Mouse (Mus musculus): Measurements from ENCODE around the gene Abcg5. TPM values are rescaled to one million over a fixed set of nuclear protein-coding genes. Genes with fewer than 3 reads are reported as not detected.

The Abcg5 gene
- total RNA-seq, 2 experiments from 2014 or later, result not detected

GRCm38 (mm10) chr17:84646477-84646876 is 36.3 kb downstream of the Abcg5 start:
- ATAC-seq (replicated peaks; ENCODE audit: poor library complexity, severe bottlenecking), result peak; percentile 57

DNA sequence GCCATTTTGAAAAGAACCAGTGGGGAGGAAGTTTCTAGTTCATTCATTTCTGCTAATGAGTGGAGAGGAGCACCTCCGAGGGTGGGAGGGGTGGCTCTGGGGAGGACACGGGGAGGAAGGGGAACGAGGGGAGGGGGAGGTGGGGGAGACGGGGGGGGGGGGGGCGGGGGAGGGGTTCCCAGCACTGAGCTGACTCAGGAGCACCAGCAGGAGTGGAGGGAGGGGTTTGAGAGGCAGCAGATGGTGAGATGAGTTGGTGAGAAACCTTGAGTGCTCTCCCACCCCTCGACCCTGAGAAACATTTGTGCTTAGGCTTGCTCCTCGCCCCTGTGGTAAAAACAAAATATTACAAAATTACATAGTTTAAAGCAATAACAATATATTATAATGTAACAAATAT is 36.9 kb downstream of the Abcg5 start:
- ATAC-seq (replicated peaks; ENCODE audit: poor library complexity, severe bottlenecking), result no peak

DNA sequence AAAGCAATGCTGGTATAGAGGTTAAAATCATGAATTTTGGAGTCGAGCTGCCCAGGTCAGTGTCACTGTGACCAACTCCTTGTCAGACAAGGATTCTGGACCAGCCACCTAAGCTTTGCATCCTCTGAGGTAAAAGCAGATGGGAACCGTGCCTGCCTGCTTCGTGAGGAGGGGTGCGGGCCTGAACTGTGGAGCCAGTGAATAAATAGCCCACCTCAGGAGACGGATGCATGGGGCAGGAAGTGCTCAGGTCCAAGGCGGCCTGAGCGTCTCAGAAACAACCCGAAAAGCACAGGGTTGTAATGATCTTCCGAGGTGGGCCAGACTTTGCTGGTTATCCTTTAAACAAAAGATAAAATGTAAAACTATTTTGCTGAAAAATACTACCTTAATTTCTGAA is 37.7 kb downstream of the Abcg5 start:
- ATAC-seq (replicated peaks; ENCODE audit: poor library complexity, severe bottlenecking), result no peak

- no peak for ATAC-seq (replicated peaks; ENCODE audit: poor library complexity, severe bottlenecking)
Measured at GRCm38 (mm10) chr17:84644292-84645050, 38.3 kb downstream of the Abcg5 start.

GRCm38 (mm10) chr17:84642324-84642723 is 40.5 kb downstream of the Abcg5 start:
- ATAC-seq (replicated peaks; ENCODE audit: poor library complexity, severe bottlenecking), result no peak

- ATAC-seq (replicated peaks; ENCODE audit: poor library complexity, severe bottlenecking), result peak; percentile 55; the same call in 1 of the 2 replicates
Measured at GRCm38 (mm10) chr17:84641893-84642292, 40.9 kb downstream of the Abcg5 start.

- ATAC-seq (replicated peaks; ENCODE audit: poor library complexity, severe bottlenecking), result no peak
Measured at GRCm38 (mm10) chr17:84639796-84640378, 42.9 kb downstream of the Abcg5 start.

GRCm38 (mm10) chr17:84637971-84638370 is 44.8 kb downstream of the Abcg5 start:
- peak; percentile 54 for ATAC-seq (replicated peaks; ENCODE audit: poor library complexity, severe bottlenecking)

- ATAC-seq (replicated peaks; ENCODE audit: poor library complexity, severe bottlenecking), result no peak
Measured at GRCm38 (mm10) chr17:84636328-84636727, 46.5 kb downstream of the Abcg5 start.

DNA sequence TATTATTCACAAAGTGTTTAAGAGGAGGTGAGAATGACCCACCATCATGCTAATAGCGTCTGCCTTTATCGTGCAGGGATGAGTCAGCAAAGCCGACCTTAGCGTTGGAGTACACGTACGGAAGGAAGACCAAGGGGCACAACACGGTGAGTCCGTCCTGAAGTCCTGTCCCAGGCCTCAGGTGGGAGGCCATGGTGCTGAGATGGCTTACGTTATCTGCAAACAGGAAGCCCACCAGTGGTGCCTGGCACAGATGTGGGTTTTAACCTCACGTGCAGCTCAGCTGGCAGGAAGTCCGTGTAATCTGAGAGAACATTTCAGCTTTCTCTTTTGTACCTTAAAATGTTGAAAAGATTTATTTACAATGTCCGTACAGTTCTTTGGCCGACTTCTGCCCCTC is 49.4 kb downstream of the Abcg5 start:
- peak; percentile 57 for ATAC-seq (replicated peaks; ENCODE audit: poor library complexity, severe bottlenecking)

GRCm38 (mm10) chr17:84631836-84632235 is 51.0 kb downstream of the Abcg5 start:
- ATAC-seq (replicated peaks; ENCODE audit: poor library complexity, severe bottlenecking), result no peak

DNA sequence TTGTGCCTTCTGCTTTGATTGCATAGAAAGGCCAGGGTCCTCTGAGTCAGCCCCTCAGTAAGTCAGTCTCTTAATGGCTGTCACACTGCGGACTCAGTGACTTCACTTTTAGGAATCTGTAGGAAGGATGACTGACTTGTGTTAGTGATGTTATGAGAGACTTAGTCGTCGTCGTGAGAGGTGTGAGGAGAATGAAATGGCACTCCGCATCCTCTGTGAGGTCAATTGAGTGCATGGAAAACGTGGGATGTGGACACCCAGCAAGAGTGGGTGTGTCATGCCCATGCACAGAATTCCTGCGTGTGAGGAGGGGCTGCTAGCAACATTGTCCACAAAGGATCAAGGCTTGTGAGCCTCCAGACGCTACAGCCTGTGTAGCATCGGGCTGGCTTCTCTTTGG is 54.2 kb downstream of the Abcg5 start:
- ATAC-seq (replicated peaks; ENCODE audit: poor library complexity, severe bottlenecking), result no peak

DNA sequence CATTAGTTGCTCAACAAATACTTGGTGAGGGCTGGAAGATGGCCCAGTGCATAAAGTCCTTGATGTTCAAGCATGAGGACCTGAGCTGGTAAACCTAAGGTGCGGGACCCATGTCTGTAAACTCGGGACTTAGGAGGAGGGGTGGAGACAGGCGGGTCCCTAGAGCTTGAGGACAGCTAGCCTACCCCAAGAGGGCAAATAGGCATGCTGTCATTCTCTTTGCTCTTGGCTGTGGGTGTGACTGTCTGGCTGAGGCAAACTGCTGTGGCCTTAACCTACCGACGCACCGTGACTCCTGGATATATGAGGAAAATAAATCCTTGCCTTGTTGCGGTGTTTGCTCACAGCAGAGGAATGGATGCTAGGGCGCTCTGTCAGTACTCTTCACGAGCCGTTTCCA is 55.1 kb downstream of the Abcg5 start:
- ATAC-seq (replicated peaks; ENCODE audit: poor library complexity, severe bottlenecking), result no peak

DNA sequence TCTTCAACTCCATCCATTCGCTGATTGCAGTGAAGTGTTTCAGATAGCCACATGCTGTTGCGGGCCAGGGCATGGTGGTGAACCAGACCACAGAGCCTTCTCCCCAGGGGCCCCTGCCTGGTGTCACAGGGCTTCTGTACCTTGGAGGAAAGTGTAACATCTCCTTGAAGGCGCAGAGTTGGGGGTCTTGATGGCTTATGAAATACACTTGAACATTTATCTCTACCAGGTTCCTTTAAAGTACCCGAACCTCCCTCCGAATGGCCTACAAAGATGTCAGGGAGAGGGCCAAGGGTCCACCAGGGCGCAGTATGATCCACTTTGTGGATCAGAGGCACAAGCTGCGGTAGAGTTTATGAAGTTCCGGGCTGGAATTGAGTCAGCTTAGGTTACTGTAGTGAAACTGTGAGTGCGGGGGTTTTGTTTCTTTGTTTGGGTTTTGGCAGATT is 55.9 kb downstream of the Abcg5 start:
- ATAC-seq (replicated peaks; ENCODE audit: poor library complexity, severe bottlenecking), result no peak

DNA sequence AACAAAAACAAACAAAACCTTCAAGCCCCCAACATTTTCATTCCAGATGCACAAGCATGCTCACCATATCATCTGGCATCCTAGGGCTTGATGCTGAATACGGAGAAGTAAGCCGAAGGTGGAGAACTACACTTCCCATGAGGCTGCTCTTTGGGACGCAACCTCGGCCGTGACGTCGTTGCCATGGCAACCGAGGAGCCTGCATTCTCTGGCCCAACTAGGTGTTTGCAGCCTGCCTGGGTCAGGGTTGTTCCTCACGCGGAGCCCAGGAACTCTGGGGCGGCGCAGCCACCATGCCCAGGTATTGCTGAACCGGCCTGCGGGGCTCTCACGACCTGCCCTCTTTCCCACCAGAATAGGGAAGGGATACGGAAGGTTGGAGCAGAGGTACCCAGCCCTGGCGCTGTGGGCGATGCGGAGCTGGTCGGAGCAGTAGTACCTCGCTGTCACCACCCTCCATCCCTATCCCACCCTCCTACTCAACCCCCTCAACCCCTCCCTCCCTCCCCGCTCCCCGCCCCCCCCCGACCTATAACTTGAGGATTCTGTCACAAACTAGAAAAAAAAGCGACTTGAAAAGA is 56.4 kb downstream of the Abcg5 start, which contains the start of gene Dync2li1:
Gene Dync2li1, plus strand, starts transcription at position 221 of the 581 bp plus-strand sequence.
- ATAC-seq (replicated peaks; ENCODE audit: poor library complexity, severe bottlenecking), result peak; percentile 97

DNA sequence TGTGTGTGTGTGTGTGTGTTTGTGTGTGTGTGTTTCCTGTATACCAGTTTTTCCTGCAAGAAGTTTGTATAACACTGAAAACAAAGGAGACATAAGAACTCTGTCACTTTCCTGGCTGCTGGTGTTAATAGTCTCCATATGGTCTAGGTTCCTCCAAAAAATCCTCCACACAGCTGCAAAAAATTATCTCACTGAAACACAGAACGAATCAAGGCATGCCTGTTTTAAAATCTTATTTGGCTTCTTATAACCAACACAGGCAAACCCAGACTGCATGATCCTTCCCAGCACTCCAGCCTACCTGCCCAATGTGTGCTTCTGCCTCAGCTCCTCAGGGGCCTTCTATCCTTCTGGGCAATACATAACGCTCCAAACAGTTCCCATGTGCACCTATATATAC is 59.9 kb downstream of the Abcg5 start:
- ATAC-seq (replicated peaks; ENCODE audit: poor library complexity, severe bottlenecking), result no peak

DNA sequence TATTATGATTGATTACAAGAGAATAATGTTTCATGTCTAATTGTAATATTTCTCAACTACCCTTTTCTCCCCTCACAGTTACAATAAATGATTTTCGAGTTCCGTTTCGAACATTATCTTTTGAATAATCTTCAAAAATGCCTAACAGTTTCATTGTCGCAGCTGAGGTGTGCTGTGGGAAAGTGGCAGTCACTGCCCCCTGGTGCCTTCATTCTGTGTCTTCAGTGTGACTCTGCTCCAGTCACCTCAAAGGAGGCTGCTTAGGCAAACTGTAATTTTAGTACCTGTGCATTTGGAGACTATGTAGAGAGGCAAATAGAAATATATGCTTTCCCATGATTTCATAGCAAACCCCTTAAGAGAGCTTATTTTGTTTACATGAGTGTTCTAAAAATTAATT is 60.8 kb downstream of the Abcg5 start:
- no peak for ATAC-seq (replicated peaks; ENCODE audit: poor library complexity, severe bottlenecking)

GRCm38 (mm10) chr17:84621209-84621608 is 61.6 kb downstream of the Abcg5 start:
- no peak for ATAC-seq (replicated peaks; ENCODE audit: poor library complexity, severe bottlenecking)

GRCm38 (mm10) chr17:84620610-84621009 is 62.2 kb downstream of the Abcg5 start:
- peak; percentile 33; the same call in 1 of the 2 replicates for ATAC-seq (replicated peaks; ENCODE audit: poor library complexity, severe bottlenecking)

DNA sequence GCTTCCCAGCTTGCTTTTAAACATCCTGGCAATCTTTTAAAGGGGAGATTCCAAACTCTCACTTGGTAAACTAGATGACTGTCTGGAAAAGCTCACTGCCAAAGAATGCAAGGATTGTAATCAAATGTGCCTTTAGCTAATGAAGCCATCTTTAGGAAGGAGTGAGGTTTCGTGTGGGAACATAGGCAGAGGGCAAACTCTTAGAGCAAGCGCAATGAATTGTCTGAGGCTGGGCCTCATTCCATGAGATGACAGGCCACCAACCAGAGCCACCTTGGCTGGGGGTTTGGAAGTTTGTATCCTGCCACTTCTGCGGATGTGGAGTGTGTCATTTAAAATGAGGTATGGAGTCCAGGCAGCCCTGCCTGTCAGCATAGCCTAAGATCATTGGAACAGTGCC is 62.7 kb downstream of the Abcg5 start:
- ATAC-seq (replicated peaks; ENCODE audit: poor library complexity, severe bottlenecking), result no peak

DNA sequence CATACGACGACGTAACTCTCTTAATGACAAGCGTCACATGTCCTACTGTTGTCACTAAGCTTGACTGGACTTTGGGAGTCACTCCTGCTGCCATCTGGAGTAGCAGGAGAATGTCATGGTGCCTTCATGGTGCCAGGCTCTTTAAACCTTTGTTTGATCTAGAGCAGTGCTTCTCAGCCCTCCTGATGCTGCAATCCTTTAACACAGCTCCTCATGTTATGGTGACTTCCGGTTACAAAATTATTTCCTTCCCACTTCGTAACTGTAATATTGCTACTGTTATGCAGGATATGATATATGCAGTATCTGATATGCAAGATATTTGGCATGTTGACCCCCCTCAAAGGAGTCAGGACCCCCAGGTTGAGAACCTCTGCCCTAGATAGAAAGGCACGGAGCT is 63.7 kb downstream of the Abcg5 start:
- ATAC-seq (replicated peaks; ENCODE audit: poor library complexity, severe bottlenecking), result peak; percentile 80

- ATAC-seq (replicated peaks; ENCODE audit: poor library complexity, severe bottlenecking), result no peak
Measured at GRCm38 (mm10) chr17:84617953-84618352, 64.9 kb downstream of the Abcg5 start.

Measured in granulocyte monocyte progenitor cell, adult 5-6 weeks (primary cell).